Mouse (Mus musculus) liver, postnatal 0 days (tissue): ENCODE data around the gene Kxd1. TPM values are rescaled to one million over a fixed set of nuclear protein-coding genes. Genes with fewer than 3 reads are reported as not detected.

Experiments used
- ATAC-seq: fragments of 200-750 bp; cut with Nextera tagmentation; 2 replicates; pipeline ENCODE4 v1.8.0; 2017; ENCODE audit warnings: mild to moderate bottlenecking, moderate library complexity
- DNase-seq: peaks from one replicate; pipeline ENCODE4 v3.0.0-alpha.2; 2016
- H3K27ac ChIP-seq: fragments of 300-500 bp; sonication (generic); 2 replicates; pipeline ENCODE4 v1.5.1; 2014; ENCODE audit warnings: antibody characterized with exemption, moderate library complexity, mild to moderate bottlenecking, low read depth
- H3K27me3 ChIP-seq: fragments of 300-500 bp; sonication (generic); 2 replicates; pipeline ENCODE4 v1.6.1; 2014; ENCODE audit warnings: low read length, control low read depth, mixed read lengths; ENCODE audit not compliant: insufficient read depth
- H3K36me3 ChIP-seq: fragments of 300-500 bp; sonication (generic); replicated peaks from 2 replicates; pipeline ENCODE4 v1.6.1; 2014; ENCODE audit warnings: mild to moderate bottlenecking, control low read depth, low read length, moderate library complexity, mixed read lengths; ENCODE audit not compliant: insufficient read depth
- H3K4me1 ChIP-seq: fragments of 300-500 bp; sonication (generic); 2 replicates; pipeline ENCODE4 v1.6.1; 2014; ENCODE audit warnings: antibody characterized with exemption, mild to moderate bottlenecking, control low read depth; ENCODE audit not compliant: insufficient read depth
- H3K4me2 ChIP-seq: fragments of 300-500 bp; sonication (generic); 2 replicates; pipeline ENCODE4 v1.6.1; 2014; ENCODE audit warnings: low read depth, mild to moderate bottlenecking, low read length, moderate library complexity, mixed read lengths
- H3K4me3 ChIP-seq: fragments of 300-500 bp; sonication (generic); 2 replicates; pipeline ENCODE4 v1.5.1; 2014; ENCODE audit warnings: low read depth, low read length
- H3K9ac ChIP-seq: fragments of 300-500 bp; sonication (generic); replicated peaks from 2 replicates; pipeline ENCODE4 v1.6.1; 2014; ENCODE audit warnings: mild to moderate bottlenecking, moderate library complexity
- H3K9me3 ChIP-seq: fragments of 300-500 bp; sonication (generic); 2 replicates; pipeline ENCODE4 v1.6.1; 2016; ENCODE audit warnings: mild to moderate bottlenecking, control low read depth, low read length, mixed read lengths
- CTCF ChIP-seq: sonication (generic); IDR thresholded peaks from 2 replicates; pipeline ENCODE4 v1.5.1; 2016; ENCODE audit warnings: antibody characterized with exemption, low read depth
- EP300 ChIP-seq: IDR thresholded peaks from 2 replicates; pipeline ENCODE4 v1.6.1; 2016; ENCODE audit warnings: antibody characterized with exemption, low read depth, mild to moderate bottlenecking
- WGBS: fragments of 180-500 bp; shearing (Covaris S2); extraction: QIAGEN DNeasy Blood & Tissue Kit; methylation state at CpG from one replicate; pipeline ENCODE4 v1.1.7; 2014; ENCODE audit not compliant: insufficient replicate concordance; 5-methylcytosine and 5-hydroxymethylcytosine counted together
- polyA plus RNA-seq: library from polyadenylated mRNA; unstranded; fragments of >200 nt; fragmentation: Nextera tagmentation; extraction: Ambion mirVana; gene quantifications from 2 replicates; pipeline ENCODE4 v1.2.1, GENCODE M21; 2015

The Kxd1 gene
- polyA plus RNA-seq, 1 experiment from 2014 or later: 43.1 TPM

DNA sequence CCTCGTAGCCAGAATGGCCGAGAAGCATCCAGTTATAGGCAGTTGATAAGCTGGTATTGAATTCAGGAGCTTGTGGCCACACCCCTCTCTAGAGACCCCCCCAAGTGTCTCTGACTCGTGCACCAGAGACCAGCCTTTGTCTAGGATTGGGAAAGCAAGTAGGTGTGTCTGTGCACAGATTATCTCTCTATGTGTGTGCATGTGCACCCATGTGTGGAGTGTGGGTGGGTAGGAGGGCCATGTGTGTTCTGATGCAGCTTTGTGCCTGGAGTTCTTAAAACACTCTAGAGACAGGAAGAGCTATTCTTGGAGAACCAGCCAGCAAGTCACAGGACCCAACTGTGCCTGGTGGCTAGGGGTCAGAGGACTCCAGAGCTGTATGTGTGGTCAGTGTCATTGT, 32.8 kb upstream of the Kxd1 start:
- no peak for TF ChIP-seq EP300
- TF ChIP-seq CTCF: no peak
- H3K27ac ChIP-seq: peak overlapping the region; percentile 36
- H3K4me3 ChIP-seq: no peak overlapping the region
- peak overlapping the region; percentile 0; the same call in 1 of the 2 replicates for H3K9ac ChIP-seq
- no peak for ATAC-seq
- no peak for DNase-seq
- 0 out of 2 replicates have a peak, but pooled peaks cover 2% of the 10 kb centered on the region for H3K36me3 ChIP-seq
- no peaks in the 10 kb centered on the region for H3K27me3 ChIP-seq
- no peak overlapping the region for H3K4me2 ChIP-seq
- WGBS: 50% methylated on average over 3 of the region's 3 CpGs
- H3K4me1 ChIP-seq: peaks cover 79% of the 10 kb centered on the region
- H3K9me3 ChIP-seq: no peaks in the 10 kb centered on the region

DNA sequence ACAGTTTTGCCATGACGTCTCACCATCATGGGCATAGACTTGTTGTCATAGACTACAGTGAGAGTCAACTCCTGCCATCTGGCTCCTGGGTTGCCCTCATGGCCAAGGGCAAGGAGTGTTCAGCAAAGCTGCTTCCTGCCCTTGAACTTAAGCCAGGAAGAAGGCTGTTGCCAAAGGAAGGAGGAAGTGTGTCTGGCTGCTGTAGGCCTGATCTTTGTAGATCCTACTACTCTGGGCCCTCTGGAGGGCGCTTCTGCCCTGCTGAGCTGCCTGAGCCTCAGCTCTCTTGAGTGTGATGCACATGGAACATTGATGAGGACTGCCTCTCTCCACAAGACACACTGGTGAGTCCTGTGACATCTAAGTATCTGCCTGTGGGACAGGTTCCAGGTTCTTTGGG, 32.3 kb upstream of the Kxd1 start:
- 0 out of 2 replicates have a peak, but pooled peaks cover 2% of the 10 kb centered on the region for H3K36me3 ChIP-seq
- H3K4me1 ChIP-seq: peaks cover 76% of the 10 kb centered on the region
- TF ChIP-seq EP300: no peak
- peak; percentile 72 for TF ChIP-seq CTCF
- no peaks in the 10 kb centered on the region for H3K27me3 ChIP-seq
- no peaks in the 10 kb centered on the region for H3K9me3 ChIP-seq
- ATAC-seq: no peak
- 44% methylated on average over 2 of the region's 2 CpGs for WGBS
- H3K9ac ChIP-seq: 0 out of 2 replicates have a peak overlapping the region, but pooled peaks have one; percentile 0
- peak; percentile 56 for DNase-seq
- 0 out of 2 replicates have a peak overlapping the region, but pooled peaks have one; percentile 36 for H3K27ac ChIP-seq
- H3K4me2 ChIP-seq: no peak overlapping the region
- H3K4me3 ChIP-seq: no peak overlapping the region

DNA sequence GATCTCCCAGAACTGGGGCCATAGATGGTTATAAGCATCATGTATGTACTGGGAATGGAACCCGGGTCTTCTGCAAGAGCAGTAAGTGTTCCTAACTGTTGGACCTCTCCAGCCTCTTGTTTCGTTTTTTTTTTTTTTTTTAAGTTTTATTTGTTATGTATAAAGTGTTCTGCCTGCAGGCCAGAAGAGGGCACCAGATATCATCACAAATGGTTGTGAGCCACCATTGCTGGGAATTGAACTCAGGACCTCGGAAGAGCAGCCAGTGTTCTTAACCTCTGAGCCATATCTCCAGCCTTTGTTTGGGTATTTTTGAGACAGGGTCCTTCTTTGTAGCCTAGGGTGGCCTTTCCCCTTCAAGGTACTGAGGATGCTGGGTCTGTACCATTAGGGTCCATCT, 31.2 kb upstream of the Kxd1 start:
- no peak for TF ChIP-seq EP300
- TF ChIP-seq CTCF: peak; percentile 53
- no peak overlapping the region for H3K4me2 ChIP-seq
- DNase-seq (no peak), ATAC-seq (no peak)
- peaks cover 75% of the 10 kb centered on the region for H3K4me1 ChIP-seq
- H3K9ac ChIP-seq: no peak overlapping the region
- H3K9me3 ChIP-seq: no peaks in the 10 kb centered on the region
- WGBS: 69% methylated on average over 3 of the region's 3 CpGs
- H3K27ac ChIP-seq: peak overlapping the region; percentile 56; the same call in 1 of the 2 replicates
- H3K36me3 ChIP-seq: 0 out of 2 replicates have a peak, but pooled peaks cover 2% of the 10 kb centered on the region
- H3K27me3 ChIP-seq: no peaks in the 10 kb centered on the region
- H3K4me3 ChIP-seq: no peak overlapping the region

DNA sequence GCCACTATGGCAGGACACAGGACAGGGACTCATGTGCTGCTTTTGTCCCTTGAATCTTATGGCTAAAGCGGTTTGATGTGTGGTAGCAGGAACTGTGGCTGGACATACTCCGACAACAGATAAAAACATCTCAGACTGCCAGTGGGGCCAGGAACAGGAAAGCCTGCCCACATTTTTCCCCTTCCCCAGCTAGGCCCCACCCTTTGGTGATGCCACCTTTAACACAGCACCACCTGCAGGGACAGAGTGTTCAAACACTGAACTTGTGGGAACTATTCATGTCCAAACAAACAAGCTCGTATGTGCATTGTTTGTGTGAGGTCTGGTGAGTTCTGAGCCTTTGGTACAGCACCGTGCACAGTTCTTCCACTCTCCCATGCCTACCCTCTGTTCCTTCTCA, 30.6 kb upstream of the Kxd1 start:
- Histone ChIP-seq H3K9ac (peak overlapping the region; percentile 36; the same call in 1 of the 2 replicates), H3K27ac (peak overlapping the region; percentile 56)
- ATAC-seq: peak; percentile 56

DNA sequence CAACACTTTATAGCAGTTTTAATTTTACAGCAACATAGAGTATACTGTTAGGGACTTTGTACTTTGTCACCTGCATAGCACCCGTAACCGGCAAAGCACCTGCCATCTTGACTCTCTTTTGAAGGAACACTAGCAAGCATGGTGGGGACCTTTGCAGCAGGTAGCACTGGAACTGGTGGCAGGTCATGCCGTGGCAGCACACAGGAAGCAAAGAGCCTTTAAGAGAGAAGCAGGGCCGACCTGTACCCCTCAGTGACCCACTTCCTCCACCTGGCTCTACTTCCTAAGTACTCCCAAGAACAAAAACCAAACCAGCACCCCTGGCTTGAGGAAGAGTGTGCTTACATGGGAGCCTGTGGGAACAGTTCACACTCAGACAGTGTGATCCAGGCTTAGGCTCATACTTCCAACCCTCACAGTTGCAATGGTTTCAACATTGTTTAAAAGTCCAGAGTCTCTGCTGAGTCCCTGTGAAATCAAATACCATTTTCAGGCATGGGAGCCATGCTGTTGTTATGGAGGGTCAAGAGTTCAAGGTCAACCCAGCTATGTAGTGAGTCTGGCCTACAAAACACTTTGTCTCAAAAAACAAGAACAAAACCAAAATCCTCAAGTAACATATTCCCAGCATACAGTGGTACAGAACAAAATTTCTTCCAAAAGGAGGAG, 27.5 kb upstream of the Kxd1 start:
- no peak overlapping the region for H3K4me2 ChIP-seq

More for the DNA sequence above, 30.6 kb upstream of the Kxd1 start:
- TF ChIP-seq EP300: no peak
- TF ChIP-seq CTCF: peak; percentile 60
- 15% methylated on average over 4 of the region's 4 CpGs for WGBS
- Histone ChIP-seq H3K4me3 (no peak overlapping the region), H3K27me3 (no peaks in the 10 kb centered on the region), H3K4me1 (peaks cover 77% of the 10 kb centered on the region), H3K4me2 (no peak overlapping the region), H3K9me3 (no peaks in the 10 kb centered on the region), H3K36me3 (0 out of 2 replicates have a peak, but pooled peaks cover 2% of the 10 kb centered on the region)
- DNase-seq: peak; percentile 47

DNA sequence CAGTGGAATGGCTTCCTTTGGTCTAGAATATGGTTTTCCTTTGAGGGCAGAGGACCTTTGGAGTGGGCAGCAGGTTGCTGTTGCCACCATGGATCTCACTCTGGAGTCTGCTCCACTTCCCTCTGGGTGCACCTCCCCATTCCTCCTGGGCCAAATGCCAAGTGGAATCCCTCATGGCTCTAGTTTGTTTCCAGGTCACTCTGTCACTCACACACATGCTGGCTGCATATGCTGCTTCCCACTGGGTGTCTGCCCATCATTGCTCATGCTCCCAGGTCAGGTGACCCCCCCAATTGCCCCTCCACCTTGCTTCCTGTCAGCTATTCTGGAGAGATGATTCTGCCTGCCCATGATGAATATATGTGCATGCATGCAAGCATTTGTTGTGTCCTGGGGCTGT, 26.0 kb upstream of the Kxd1 start:
- no peak overlapping the region for H3K4me3 ChIP-seq
- peaks cover 75% of the 10 kb centered on the region for H3K4me1 ChIP-seq
- no peaks in the 10 kb centered on the region for H3K27me3 ChIP-seq
- H3K27ac ChIP-seq: peak overlapping the region; percentile 96
- H3K9ac ChIP-seq: peak overlapping the region; percentile 19; the same call in 1 of the 2 replicates
- H3K9me3 ChIP-seq: no peaks in the 10 kb centered on the region
- ATAC-seq: no peak
- H3K4me2 ChIP-seq: no peak overlapping the region
- peaks cover 6% of the 10 kb centered on the region; the same call in 1 of the 2 replicates for H3K36me3 ChIP-seq
- TF ChIP-seq CTCF: no peak
- TF ChIP-seq EP300: no peak
- peak; percentile 63 for DNase-seq

More for the DNA sequence above, 27.5 kb upstream of the Kxd1 start:
- no peak overlapping the region for H3K9ac ChIP-seq
- H3K4me3 ChIP-seq: no peak overlapping the region
- peaks cover 7% of the 10 kb centered on the region; the same call in 1 of the 2 replicates for H3K36me3 ChIP-seq
- ATAC-seq (peak; percentile 82), DNase-seq (no peak)
- H3K27me3 ChIP-seq: no peaks in the 10 kb centered on the region
- peak; percentile 74; the same call in 1 of the 2 replicates for TF ChIP-seq EP300
- TF ChIP-seq CTCF: no peak
- H3K4me1 ChIP-seq: peaks cover 73% of the 10 kb centered on the region
- H3K9me3 ChIP-seq: no peaks in the 10 kb centered on the region
- peak overlapping the region; percentile 96 for H3K27ac ChIP-seq
- WGBS: 60% methylated on average over 4 of the region's 4 CpGs
